Mouse (Mus musculus) CH12.LX (cell line): ENCODE results near the gene Ugt2b1.
"Not testable (repeated sequence)": the region's sequence is repeated elsewhere in the genome, so short reads cannot be mapped to it uniquely, and the experiment has no call there.

Source experiments
- CTCF ChIP-seq, 2 experiments: IDR thresholded peaks in 1 of 2; conservative IDR thresholded peaks in 1 of 2; 2 replicates each; pipeline ENCODE4 v1.5.1; 2011 to 2012; ENCODE audit warnings: low read depth in 2 of 2, low read length in 2 of 2, improper control_type of control experiment in 1 of 2, inconsistent platforms in 1 of 2, mild to moderate bottlenecking in 1 of 2, moderate library complexity in 1 of 2
- EP300 ChIP-seq: IDR thresholded peaks from 2 replicates; pipeline ENCODE4 v1.6.1; 2011; ENCODE audit warnings: low read length, improper control_type of control experiment
- HCFC1 ChIP-seq: IDR thresholded peaks from 2 replicates; pipeline ENCODE4 v1.6.1; 2012; ENCODE audit warnings: low read depth, mild to moderate bottlenecking, inconsistent platforms, low read length, improper control_type of control experiment
- MAFK ChIP-seq: IDR thresholded peaks from 2 replicates; pipeline ENCODE4 v1.6.1; 2011; ENCODE audit warnings: low read length, improper control_type of control experiment; ENCODE audit not compliant: insufficient replicate concordance
- MXI1 ChIP-seq: IDR thresholded peaks from 2 replicates; pipeline ENCODE4 v1.6.1; 2011; ENCODE audit warnings: mild to moderate bottlenecking, low read depth, low read length, improper control_type of control experiment
- POLR2A ChIP-seq: IDR thresholded peaks from 2 replicates; pipeline ENCODE4 v1.6.1; 2011; ENCODE audit warnings: low read depth, mild to moderate bottlenecking, improper control_type of control experiment, low read length
- RCOR1 ChIP-seq: conservative IDR thresholded peaks from 2 replicates; pipeline ENCODE4 v1.6.1; 2012; ENCODE audit warnings: low read depth, mild to moderate bottlenecking, inconsistent platforms, low read length, improper control_type of control experiment
- USF1 ChIP-seq: IDR thresholded peaks from 2 replicates; pipeline ENCODE4 v1.6.1; 2014; ENCODE audit warnings: low read depth, mild to moderate bottlenecking, inconsistent platforms, low read length, improper control_type of control experiment

- not testable (repeated sequence) for TF ChIP-seq CTCF (conservative IDR thresholded peaks at IDR 0.05 in 1 of 2, IDR thresholded peaks at IDR 0.05 in 1 of 2; ENCODE audit: low read depth in 2 of 2, low read length in 2 of 2); RCOR1; EP300; USF1; MXI1; MAFK; HCFC1; POLR2A
Observed at GRCm38 (mm10) chr5:86962849-86963248, 36.5 kb upstream of the Ugt2b1 start.
